Mouse (Mus musculus) lung, postnatal 0 days (tissue): ENCODE measurements around the gene Heatr5a. TPM values are rescaled to one million over a fixed set of nuclear protein-coding genes. Genes with fewer than 3 reads are reported as not detected.

Experiments
- ATAC-seq: fragments of 200-750 bp; cut with Nextera tagmentation; 2 replicates; pipeline ENCODE4 v1.8.0; 2017; ENCODE audit warnings: moderate library complexity
- DNase-seq: peaks from one replicate; pipeline ENCODE4 v3.0.0-alpha.2; 2016; ENCODE audit warnings: low spot score
- H3K27ac ChIP-seq: fragments of 300-500 bp; sonication (generic); 2 replicates; pipeline ENCODE4 v1.5.1; 2014; ENCODE audit warnings: antibody characterized with exemption, mild to moderate bottlenecking, low read length, mixed read lengths
- H3K27me3 ChIP-seq: fragments of 300-500 bp; sonication (generic); replicated peaks from 2 replicates; pipeline ENCODE4 v1.6.1; 2014; ENCODE audit warnings: low read length, mixed read lengths; ENCODE audit not compliant: insufficient read depth
- H3K36me3 ChIP-seq: fragments of 300-500 bp; sonication (generic); 2 replicates; pipeline ENCODE4 v1.6.1; 2014; ENCODE audit warnings: low read length, mixed read lengths; ENCODE audit not compliant: insufficient read depth
- H3K4me1 ChIP-seq: fragments of 300-500 bp; sonication (generic); 2 replicates; pipeline ENCODE4 v1.6.1; 2014; ENCODE audit warnings: antibody characterized with exemption, low read depth, low read length, mixed read lengths; ENCODE audit not compliant: insufficient read depth
- H3K4me2 ChIP-seq: fragments of 300-500 bp; sonication (generic); replicated peaks from 2 replicates; pipeline ENCODE4 v1.6.1; 2014; ENCODE audit warnings: low read depth, mild to moderate bottlenecking, low read length, moderate library complexity, mixed read lengths
- H3K4me3 ChIP-seq: fragments of 300-500 bp; sonication (generic); 2 replicates; pipeline ENCODE4 v1.5.1; 2014; ENCODE audit warnings: low read depth, low read length
- H3K9ac ChIP-seq: fragments of 300-500 bp; sonication (generic); replicated peaks from 2 replicates; pipeline ENCODE4 v1.6.1; 2014; ENCODE audit warnings: low read depth, mild to moderate bottlenecking
- H3K9me3 ChIP-seq: fragments of 300-500 bp; sonication (generic); 2 replicates; pipeline ENCODE4 v1.6.1; 2016; ENCODE audit warnings: low read length, mixed read lengths
- CTCF ChIP-seq: IDR thresholded peaks from 2 replicates; pipeline ENCODE4 v1.5.1; 2016; ENCODE audit warnings: antibody characterized with exemption, mild to moderate bottlenecking
- EP300 ChIP-seq: IDR thresholded peaks from 2 replicates; pipeline ENCODE4 v1.6.1; 2016; ENCODE audit warnings: antibody characterized with exemption, mild to moderate bottlenecking, control low read depth
- WGBS: fragments of 180-500 bp; shearing (Covaris S2); extraction: QIAGEN DNeasy Blood & Tissue Kit; methylation state at CpG from one replicate; pipeline ENCODE4 v1.1.7; 2014; 5-methylcytosine and 5-hydroxymethylcytosine counted together
- polyA plus RNA-seq: library from polyadenylated mRNA; unstranded; fragments of >200 nt; fragmentation: Nextera tagmentation; extraction: Ambion mirVana; gene quantifications from 2 replicates; pipeline ENCODE4 v1.2.1, GENCODE M21; 2015

Gene Heatr5a
- polyA plus RNA-seq, 1 experiment from 2014 or later, result 5.0 TPM

DNA sequence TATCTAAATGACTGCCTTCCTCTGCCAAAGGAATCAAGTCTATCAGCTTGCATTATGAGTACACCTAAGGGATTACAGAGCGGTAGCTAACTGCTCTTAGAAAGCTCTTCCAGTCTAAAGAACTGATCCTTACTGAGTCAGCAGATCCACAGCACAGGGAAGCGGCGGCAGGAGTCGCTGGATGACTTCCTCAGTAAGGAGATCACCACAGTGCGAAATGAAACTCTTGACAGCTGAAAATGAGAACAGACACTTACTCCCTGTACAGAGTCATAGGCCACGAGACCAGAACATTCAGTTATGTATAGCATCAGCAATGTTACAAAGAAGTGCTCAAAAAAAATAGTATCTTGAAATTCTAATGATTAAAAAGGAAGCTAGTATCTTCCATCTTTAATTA, 33.2 kb downstream of the Heatr5a start:
- no peak overlapping the region for H3K4me2 ChIP-seq
- H3K27ac ChIP-seq, result no peak overlapping the region
- no peaks in the 10 kb centered on the region for H3K9me3 ChIP-seq
- TF ChIP-seq EP300, result no peak
- no peak for TF ChIP-seq CTCF
- no peak for ATAC-seq
- H3K9ac ChIP-seq, result no peak overlapping the region
- no peaks in the 10 kb centered on the region for H3K36me3 ChIP-seq
- H3K27me3 ChIP-seq, result no peaks in the 10 kb centered on the region
- H3K4me1 ChIP-seq, result no peaks in the 10 kb centered on the region
- no peak for DNase-seq
- 78% methylated on average over 6 of the region's 6 CpGs for WGBS
- H3K4me3 ChIP-seq, result no peak overlapping the region

- Histone ChIP-seq H3K4me3 (no peak overlapping the region), H3K27me3 (no peaks in the 10 kb centered on the region), H3K27ac (no peak overlapping the region), H3K36me3 (no peaks in the 10 kb centered on the region), H3K9ac (no peak overlapping the region), H3K4me2 (no peak overlapping the region), H3K9me3 (no peaks in the 10 kb centered on the region), H3K4me1 (no peaks in the 10 kb centered on the region)
- WGBS, result 94% methylated on average over 2 of the region's 2 CpGs
- no peak for ATAC-seq
- TF ChIP-seq EP300 (no peak), CTCF (no peak)
- DNase-seq, result no peak
These were observed 41.5 kb downstream of the Heatr5a start for GRCm38 (mm10) chr12:51929630-51930029.

DNA sequence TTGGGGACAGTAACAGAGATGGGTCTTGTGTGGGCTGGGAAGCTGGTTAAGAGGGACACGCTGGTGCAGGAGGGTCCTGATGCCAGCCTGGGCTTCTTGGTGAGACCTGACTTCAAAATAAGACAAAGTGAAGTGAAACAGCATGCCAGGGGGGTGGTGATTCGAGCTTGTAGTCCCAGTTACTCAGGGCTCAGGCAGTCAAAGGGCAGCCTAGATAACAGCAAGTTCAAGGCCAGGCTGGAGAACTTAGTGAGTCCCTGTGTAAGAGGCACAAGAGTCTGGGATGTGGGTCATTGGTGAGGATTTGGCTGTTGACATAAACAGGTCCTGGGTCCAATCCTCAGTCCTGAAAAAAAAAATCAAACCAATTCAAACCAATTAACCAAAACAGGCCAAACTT, 53.9 kb downstream of the Heatr5a start:
- WGBS, result 86% methylated on average over 2 of the region's 2 CpGs
- no peaks in the 10 kb centered on the region for H3K36me3 ChIP-seq
- H3K4me2 ChIP-seq, result no peak overlapping the region
- no peaks in the 10 kb centered on the region for H3K4me1 ChIP-seq
- no peak for ATAC-seq
- no peaks in the 10 kb centered on the region for H3K9me3 ChIP-seq
- no peak overlapping the region for H3K4me3 ChIP-seq
- DNase-seq, result no peak
- TF ChIP-seq EP300 (no peak), CTCF (no peak)
- H3K27ac ChIP-seq, result no peak overlapping the region
- no peak overlapping the region for H3K9ac ChIP-seq
- no peaks in the 10 kb centered on the region for H3K27me3 ChIP-seq

GRCm38 (mm10) chr12:51914903-51915670, 56.0 kb downstream of the Heatr5a start:
- H3K27ac ChIP-seq, result no peak overlapping the region
- H3K9ac ChIP-seq, result no peak overlapping the region
- H3K9me3 ChIP-seq, result no peaks in the 10 kb centered on the region
- H3K4me1 ChIP-seq, result no peaks in the 10 kb centered on the region
- H3K36me3 ChIP-seq, result no peaks in the 10 kb centered on the region
- DNase-seq (no peak), ATAC-seq (no peak)
- H3K27me3 ChIP-seq, result no peaks in the 10 kb centered on the region
- no peak overlapping the region for H3K4me3 ChIP-seq
- no peak for TF ChIP-seq EP300
- TF ChIP-seq CTCF, result no peak
- 90% methylated on average over 12 of the region's 12 CpGs for WGBS
- H3K4me2 ChIP-seq, result no peak overlapping the region

GRCm38 (mm10) chr12:51909202-51909601, 61.9 kb downstream of the Heatr5a start:
- WGBS, result 91% methylated on average over 5 of the region's 5 CpGs
- DNase-seq (no peak), ATAC-seq (no peak)
- no peaks in the 10 kb centered on the region for H3K27me3 ChIP-seq
- no peak overlapping the region for H3K9ac ChIP-seq
- H3K9me3 ChIP-seq, result no peaks in the 10 kb centered on the region
- no peaks in the 10 kb centered on the region for H3K4me1 ChIP-seq
- no peaks in the 10 kb centered on the region for H3K36me3 ChIP-seq
- H3K27ac ChIP-seq, result no peak overlapping the region
- TF ChIP-seq CTCF, result no peak
- no peak for TF ChIP-seq EP300
- no peak overlapping the region for H3K4me2 ChIP-seq
- H3K4me3 ChIP-seq, result no peak overlapping the region

DNA sequence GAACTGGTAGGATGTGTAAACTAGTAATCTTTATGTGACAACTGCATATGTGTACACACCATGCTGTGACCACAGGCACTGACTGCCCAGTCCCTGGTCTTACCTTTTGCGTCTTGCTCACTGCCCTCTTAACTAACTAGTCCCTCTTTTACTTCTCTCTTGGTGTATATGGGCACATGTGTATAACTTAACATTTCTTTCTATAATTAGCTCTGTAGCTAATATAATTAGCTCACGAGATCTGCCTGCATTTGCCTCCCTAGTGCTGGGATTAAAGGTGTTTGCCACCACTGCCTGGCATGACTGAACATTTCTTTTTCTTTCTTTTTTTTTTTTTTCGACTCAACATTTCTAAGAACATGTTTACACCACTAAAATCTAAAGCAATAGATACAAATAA, 63.6 kb downstream of the Heatr5a start:
- H3K4me1 ChIP-seq, result no peaks in the 10 kb centered on the region
- 83% methylated on average over 3 of the region's 3 CpGs for WGBS

More for the DNA sequence above, 63.6 kb downstream of the Heatr5a start:
- H3K9me3 ChIP-seq, result no peaks in the 10 kb centered on the region
- H3K4me2 ChIP-seq, result no peak overlapping the region
- ATAC-seq, result no peak
- no peak overlapping the region for H3K9ac ChIP-seq
- no peak for DNase-seq
- no peaks in the 10 kb centered on the region for H3K36me3 ChIP-seq
- H3K27ac ChIP-seq, result no peak overlapping the region
- no peaks in the 10 kb centered on the region for H3K27me3 ChIP-seq
- H3K4me3 ChIP-seq, result no peak overlapping the region
- TF ChIP-seq CTCF (no peak), EP300 (no peak)
